Mouse (Mus musculus): ENCODE measurements around the gene Phldb2. TPM values are rescaled to one million over a fixed set of nuclear protein-coding genes. Genes with fewer than 3 reads are reported as not detected.

Gene Phldb2
- total and polyA plus RNA-seq, 3 experiments, result 0.04 TPM; not detected in 2

DNA sequence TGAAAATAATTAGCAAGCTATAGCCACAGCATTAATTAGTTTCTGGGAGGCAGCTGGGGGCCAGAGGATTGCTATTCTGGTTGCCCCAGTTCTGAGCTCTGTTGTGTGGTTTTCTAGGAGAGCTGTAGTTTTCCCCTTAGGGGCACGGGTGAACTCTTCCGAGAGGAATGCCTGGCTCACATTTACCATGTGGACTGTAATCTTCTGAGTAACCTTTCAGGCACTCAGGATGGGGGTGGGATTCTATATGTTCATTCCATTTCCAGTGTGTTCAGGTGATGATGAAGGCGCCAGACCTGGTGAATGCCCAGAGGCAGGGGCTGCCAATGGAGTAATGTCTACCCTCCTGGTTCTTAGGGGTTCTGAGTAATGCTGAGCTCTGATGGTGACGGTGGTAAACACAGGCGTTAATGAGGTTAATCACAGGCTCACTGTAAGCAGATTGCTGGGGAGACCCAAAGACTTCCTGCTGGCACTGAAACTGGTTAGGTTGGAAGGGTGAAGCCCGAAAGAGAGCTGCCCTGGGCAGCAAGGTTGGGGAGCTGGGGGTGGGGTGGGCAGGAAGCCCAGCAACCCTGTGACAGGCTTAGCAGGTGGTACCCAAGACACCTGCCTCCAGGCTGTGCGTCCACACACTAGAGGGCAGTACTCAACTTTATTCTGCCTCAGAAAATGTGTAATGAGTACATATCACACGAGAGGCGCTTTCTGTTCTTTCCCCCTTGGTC, 20.7 kb upstream of the Phldb2 start:
- H3K9me3 ChIP-seq (replicated peaks; ENCODE audit: low read length), result peaks cover 2% of the 10 kb centered on the region
- in situ Hi-C loops (cut with MboI; ENCODE audit: low pct_ligation_motif_present, low pct_unique_long_range_greater_than_20kb, low sequenced_read_pairs) (no loop called here), dilution Hi-C loops (cut with MboI; ENCODE audit: extremely low pct_ligation_motif_present, extremely low pct_unique_long_range_greater_than_20kb, low sequenced_read_pairs) (no loop called here)
- DNase-seq (ENCODE audit: extremely low read depth), result peak; percentile 34
- H3K79me2 ChIP-seq (replicated peaks; ENCODE audit: control insufficient read depth, extremely low read depth, insufficient read depth, poor library complexity, severe bottlenecking), result no peaks in the 10 kb centered on the region
- H3K4me3 ChIP-seq (replicated peaks in 1 of 3; ENCODE audit: low read depth in 2 of 3, low read length in 2 of 3, poor library complexity in 1 of 3), result no peak overlapping the region
- no peak overlapping the region for H3K27ac ChIP-seq (ENCODE audit: insufficient read depth, low read depth)
- no peaks in the 10 kb centered on the region for H3K36me3 ChIP-seq (replicated peaks in 1 of 2; ENCODE audit: control insufficient read depth in 1 of 2, insufficient read depth in 1 of 2, low read length in 1 of 2)
- TF ChIP-seq SMC3 (IDR thresholded peaks at IDR 0.05; ENCODE audit: low read depth, low read length) (peak; percentile 62), USF2 (conservative IDR thresholded peaks at IDR 0.05; ENCODE audit: low read depth, low read length) (no peak), CHD2 (IDR thresholded peaks at IDR 0.05; ENCODE audit: low read length) (no peak), RAD21 (IDR thresholded peaks at IDR 0.05; ENCODE audit: low read depth, low read length) (peak; percentile 53), CTCF (conservative IDR thresholded peaks at IDR 0.05 in 1 of 2, IDR thresholded peaks at IDR 0.05 in 1 of 2; ENCODE audit: low read depth in 2 of 2, low read length in 2 of 2) (peak in 1 of 2 experiments; percentile 72; a peak in 2 of 4 replicates)
- 0 out of 4 replicates have a peak, but pooled peaks cover 0 to 4% of the 10 kb centered on the region in 2 experiments for H3K4me1 ChIP-seq (ENCODE audit: control insufficient read depth in 1 of 2, insufficient read depth in 2 of 2)
- H3K9ac ChIP-seq (ENCODE audit: insufficient read depth, low read depth), result no peak overlapping the region
- peak overlapping the region; percentile 32 for H3K4me2 ChIP-seq (ENCODE audit: insufficient read depth, low read depth, poor library complexity, severe bottlenecking)
- no peaks in the 10 kb centered on the region for H3K27me3 ChIP-seq (replicated peaks)

GRCm38 (mm10) chr16:45970187-45970586, 16.8 kb upstream of the Phldb2 start:
- Histone ChIP-seq H3K27ac (ENCODE audit: insufficient read depth, low read depth) (no peak overlapping the region), H3K9me3 (replicated peaks; ENCODE audit: low read length) (peaks cover 2% of the 10 kb centered on the region), H3K27me3 (replicated peaks) (no peaks in the 10 kb centered on the region), H3K4me3 (replicated peaks in 1 of 3; ENCODE audit: low read depth in 2 of 3, low read length in 2 of 3, poor library complexity in 1 of 3) (no peak overlapping the region), H3K79me2 (replicated peaks; ENCODE audit: control insufficient read depth, extremely low read depth, insufficient read depth, poor library complexity, severe bottlenecking) (no peaks in the 10 kb centered on the region), H3K36me3 (replicated peaks in 1 of 2; ENCODE audit: control insufficient read depth in 1 of 2, insufficient read depth in 1 of 2, low read length in 1 of 2) (no peaks in the 10 kb centered on the region), H3K4me1 (ENCODE audit: control insufficient read depth in 1 of 2, insufficient read depth in 2 of 2) (peaks cover 0 to 2% of the 10 kb centered on the region in 2 experiments; a peak in 3 of 4 replicates), H3K4me2 (ENCODE audit: insufficient read depth, low read depth, poor library complexity, severe bottlenecking) (no peak overlapping the region), H3K9ac (ENCODE audit: insufficient read depth, low read depth) (no peak overlapping the region)
- DNase-seq (ENCODE audit: extremely low read depth), result peak; percentile 49
- in situ Hi-C loops (cut with MboI; ENCODE audit: low pct_ligation_motif_present, low pct_unique_long_range_greater_than_20kb, low sequenced_read_pairs) (no loop called here), dilution Hi-C loops (cut with MboI; ENCODE audit: extremely low pct_ligation_motif_present, extremely low pct_unique_long_range_greater_than_20kb, low sequenced_read_pairs) (no loop called here)
- TF ChIP-seq USF2 (conservative IDR thresholded peaks at IDR 0.05; ENCODE audit: low read depth, low read length), result peak; percentile 97
- TF ChIP-seq MYC (IDR thresholded peaks at IDR 0.05; ENCODE audit: low read depth, low read length), result 0 out of 2 replicates have a peak, but pooled peaks have one; percentile 18
- TF ChIP-seq KAT2A (IDR thresholded peaks at IDR 0.05; ENCODE audit: insufficient replicate concordance, low read length), result no peak
- no peak for TF ChIP-seq IRF4 (IDR thresholded peaks at IDR 0.05; ENCODE audit: low read depth, low read length)
- TF ChIP-seq CTCF (conservative IDR thresholded peaks at IDR 0.05 in 1 of 2, IDR thresholded peaks at IDR 0.05 in 1 of 2; ENCODE audit: low read depth in 2 of 2, low read length in 2 of 2), result no peak
- no peak for TF ChIP-seq HCFC1 (IDR thresholded peaks at IDR 0.05; ENCODE audit: low read depth, low read length)
- no peak for TF ChIP-seq TCF12 (IDR thresholded peaks at IDR 0.05; ENCODE audit: low read depth, low read length)
- TF ChIP-seq BHLHE40 (IDR thresholded peaks at IDR 0.05; ENCODE audit: low read depth, low read length), result peak; percentile 96
- TF ChIP-seq RCOR1 (conservative IDR thresholded peaks at IDR 0.05; ENCODE audit: low read depth, low read length), result no peak
- TF ChIP-seq USF1 (IDR thresholded peaks at IDR 0.05; ENCODE audit: low read depth, low read length), result peak; percentile 82
- TF ChIP-seq EP300 (IDR thresholded peaks at IDR 0.05; ENCODE audit: low read length), result no peak
- TF ChIP-seq ELF1 (IDR thresholded peaks at IDR 0.05; ENCODE audit: low read depth, low read length), result no peak
- TF ChIP-seq NELFE (IDR thresholded peaks at IDR 0.05; ENCODE audit: low read depth, low read length), result no peak
- no peak for TF ChIP-seq JUN (IDR thresholded peaks at IDR 0.05; ENCODE audit: insufficient read depth, low read depth, low read length)
- TF ChIP-seq MAX (IDR thresholded peaks at IDR 0.05; ENCODE audit: low read length), result peak; percentile 84
- no peak for TF ChIP-seq GABPA (IDR thresholded peaks at IDR 0.05; ENCODE audit: insufficient replicate concordance, low read depth, low read length)
- TF ChIP-seq TBP (conservative IDR thresholded peaks at IDR 0.05; ENCODE audit: low read depth, low read length), result no peak
